Mouse (Mus musculus) naive thymus-derived CD4-positive, alpha-beta T cell, adult 2 months (primary cell): ENCODE data around the gene G3bp1.

Source experiments
- DNase-seq: peaks from one replicate; pipeline ENCODE4 v3.0.0-alpha.2; 2011; ENCODE audit warnings: low read depth

G3bp1 gene

DNA sequence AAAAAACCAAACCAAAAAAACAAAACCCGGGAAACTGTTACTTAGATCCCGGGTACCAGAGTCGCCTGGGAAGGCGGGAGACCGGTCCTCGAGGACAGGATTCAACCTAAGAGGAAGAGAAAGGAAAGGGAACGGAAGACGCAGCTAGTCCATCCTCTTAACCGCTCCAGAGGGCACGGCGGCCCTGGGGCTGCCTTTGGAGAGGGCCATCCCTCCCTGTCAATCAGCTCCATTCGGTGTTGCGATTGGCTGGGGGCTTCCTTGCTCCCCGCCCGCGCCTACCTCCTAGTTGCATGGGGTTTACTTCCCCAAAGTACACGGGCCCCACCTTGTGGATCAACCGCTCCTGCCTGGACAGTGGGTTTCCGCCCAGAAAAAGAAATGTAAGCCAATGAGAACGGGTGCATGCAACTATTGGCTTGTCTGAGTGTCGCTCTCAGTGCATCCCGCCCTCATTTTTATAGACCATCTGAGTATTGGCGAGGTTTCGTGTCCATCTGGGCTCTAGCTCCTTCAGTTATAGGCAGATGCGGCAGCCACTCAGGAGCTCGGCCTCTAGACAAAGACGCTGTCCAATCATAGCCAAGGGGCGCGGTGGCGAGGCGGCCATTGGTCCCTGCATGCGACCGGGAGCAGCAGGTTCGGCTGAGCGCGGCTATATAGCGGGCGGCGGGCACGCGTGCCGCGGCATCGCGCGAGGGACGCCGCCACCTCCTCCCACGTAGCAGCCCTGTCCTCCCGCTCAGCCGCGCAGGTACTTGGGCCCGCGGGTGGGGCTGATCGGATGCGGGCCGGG, at the start of gene G3bp1:
G3bp1 (plus strand) TSS at position 638 of the 796 bp plus-strand sequence.
- DNase-seq, result peak; percentile 99

DNA sequence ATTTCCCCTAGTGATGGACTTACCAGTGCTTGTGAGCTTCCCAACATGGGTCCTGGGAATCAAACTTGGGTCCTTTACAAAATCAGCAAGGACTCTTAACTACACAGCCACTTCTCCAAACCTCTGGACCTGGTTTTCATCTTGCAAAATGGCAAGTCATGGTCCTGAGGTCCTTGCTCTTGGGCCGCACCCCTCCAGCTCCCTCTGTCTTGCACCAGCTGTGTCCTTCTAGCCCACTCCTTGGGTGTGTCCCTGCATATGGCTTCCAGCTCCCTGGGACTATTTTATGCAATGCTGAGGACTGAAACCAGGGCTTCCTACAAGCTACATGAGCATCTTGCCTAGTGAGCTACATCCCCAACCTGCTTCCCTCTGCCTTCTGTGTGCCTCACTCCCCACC, 46.5 kb upstream of the G3bp1 start, which contains the start of gene Sparc:
Sparc (minus strand) TSS at position 206 of the 400 bp plus-strand sequence.
- no peak for DNase-seq

DNA sequence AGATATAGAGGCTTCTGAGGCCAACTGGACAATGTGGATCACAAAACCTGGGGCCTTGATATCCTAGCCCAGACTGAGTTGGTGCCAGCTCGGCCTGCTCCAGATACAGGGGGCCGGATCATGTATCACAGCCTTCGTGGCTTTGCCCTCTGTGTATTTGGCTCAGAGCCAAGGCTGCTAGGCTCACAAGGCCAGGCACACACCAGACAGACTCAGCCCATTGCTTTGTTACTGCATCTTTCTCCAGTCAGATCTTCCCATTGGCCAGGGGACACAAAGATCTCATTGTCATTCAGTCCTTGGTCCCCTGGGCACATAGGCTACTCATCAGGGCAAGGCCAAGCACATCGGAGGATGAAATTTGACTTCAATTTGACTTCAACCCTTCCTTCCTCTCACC, 45.7 kb upstream of the G3bp1 start:
- no peak for DNase-seq

GRCm38 (mm10) chr11:55424746-55425360, 44.6 kb upstream of the G3bp1 start:
- no peak for DNase-seq

GRCm38 (mm10) chr11:55428186-55429012, 41.1 kb upstream of the G3bp1 start:
- DNase-seq, result no peak

DNA sequence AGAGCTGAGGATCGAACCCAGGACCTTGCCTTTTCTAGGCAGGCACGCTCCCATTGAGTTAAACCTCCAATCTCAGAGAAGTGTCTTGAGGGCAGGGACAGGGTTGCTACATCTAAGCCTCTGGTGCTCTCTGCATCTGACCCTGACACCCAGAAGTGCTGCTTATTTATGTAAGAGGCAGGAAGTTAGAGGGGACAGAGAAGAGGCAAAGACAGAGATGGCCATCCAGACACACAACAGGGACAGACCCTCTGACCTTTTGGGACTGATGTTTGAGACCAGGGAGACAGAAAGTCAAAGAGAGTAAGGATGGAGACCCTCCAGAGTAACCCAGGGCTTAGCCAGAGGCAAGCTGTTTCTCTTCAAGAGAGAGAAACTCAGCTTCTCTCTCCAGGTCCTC, 39.5 kb upstream of the G3bp1 start:
- DNase-seq, result no peak

DNA sequence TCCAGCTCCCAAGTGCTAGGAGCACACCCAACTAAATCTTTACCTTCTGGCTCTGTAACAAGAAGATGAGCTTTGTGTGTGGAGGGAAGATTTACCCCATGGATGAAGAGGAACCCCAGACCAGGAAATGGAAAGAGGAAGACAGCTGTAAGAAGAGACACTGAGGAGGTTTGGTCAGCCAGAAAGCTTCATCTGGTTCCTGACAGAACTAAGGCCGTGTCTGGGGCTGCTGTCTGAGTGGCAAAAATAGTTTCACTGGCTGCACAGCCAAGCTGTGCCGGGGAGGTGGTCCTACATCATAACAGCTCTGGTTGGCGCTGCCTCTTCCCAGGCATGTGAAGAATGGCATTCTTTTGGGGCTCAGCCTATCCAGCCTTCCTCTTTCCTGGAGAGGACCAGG, 36.5 kb upstream of the G3bp1 start:
- no peak for DNase-seq

DNA sequence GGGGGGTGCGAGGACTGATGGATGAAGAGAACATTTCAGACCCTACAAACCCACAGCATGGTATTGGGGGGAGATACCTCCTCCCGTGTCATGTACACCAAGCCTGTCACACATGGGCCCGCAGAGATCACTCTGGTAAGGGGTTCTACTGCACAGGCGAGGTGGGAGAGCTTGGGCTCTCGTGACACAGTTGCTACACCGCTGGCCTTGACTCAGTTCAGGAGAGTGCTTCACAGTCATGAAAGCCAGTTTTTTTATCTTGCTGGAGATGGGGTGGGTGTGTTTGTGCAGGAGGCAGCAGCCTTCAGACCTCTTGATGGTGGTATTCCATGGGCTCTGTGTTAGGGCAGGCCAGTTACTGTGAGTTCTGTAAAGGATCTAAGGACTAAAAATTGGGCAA, 33.4 kb upstream of the G3bp1 start:
- DNase-seq, result no peak

DNA sequence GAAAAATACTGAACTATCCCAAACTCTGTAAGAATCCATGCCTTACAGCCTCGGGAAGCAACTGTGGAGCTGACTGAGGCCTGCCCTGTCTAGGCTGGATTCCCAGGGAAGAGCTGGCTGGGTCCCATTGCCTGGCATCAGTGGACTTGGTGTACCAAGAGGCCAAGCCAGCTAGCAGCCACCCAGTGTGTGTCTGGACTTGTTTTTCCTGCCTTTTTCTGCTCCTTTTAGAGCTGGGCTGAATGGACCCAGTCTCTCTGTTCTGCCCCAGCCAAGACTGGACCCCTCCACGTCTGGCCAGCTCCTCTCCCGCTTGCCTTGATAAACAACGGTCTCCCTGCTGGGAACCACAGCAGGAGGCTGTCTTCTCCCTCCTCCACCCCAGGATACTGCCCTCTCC, 31.5 kb upstream of the G3bp1 start:
- DNase-seq, result no peak

- DNase-seq, result no peak
Observed at GRCm38 (mm10) chr11:55439718-55440117, 29.8 kb upstream of the G3bp1 start.

DNA sequence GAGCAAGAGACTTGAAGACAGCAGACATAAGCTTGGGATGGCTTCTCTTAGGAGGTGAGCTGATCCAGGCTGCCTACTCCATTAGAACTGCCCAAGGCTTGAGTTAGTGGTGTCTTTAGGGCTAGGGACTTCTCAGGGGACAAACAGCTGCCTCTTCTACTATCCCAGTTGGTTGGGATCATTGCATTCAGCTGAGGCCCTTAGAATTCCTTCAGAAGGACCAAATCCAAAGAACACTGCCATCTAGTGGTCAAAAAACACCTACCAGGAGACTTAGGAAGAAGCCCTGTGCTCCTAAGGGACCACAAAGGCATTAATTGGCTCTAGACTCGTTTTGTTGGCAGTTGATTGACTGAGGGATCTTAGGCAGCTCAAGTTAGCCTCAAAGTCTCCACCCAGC, 24.7 kb upstream of the G3bp1 start:
- DNase-seq, result peak; percentile 70

GRCm38 (mm10) chr11:55446579-55446978, 22.9 kb upstream of the G3bp1 start:
- DNase-seq, result peak; percentile 73

GRCm38 (mm10) chr11:55449531-55449930, 20.0 kb upstream of the G3bp1 start:
- DNase-seq, result no peak

GRCm38 (mm10) chr11:55450311-55450710, 19.2 kb upstream of the G3bp1 start:
- no peak for DNase-seq

- DNase-seq, result no peak
Observed at GRCm38 (mm10) chr11:55453640-55454039, 15.8 kb upstream of the G3bp1 start.

GRCm38 (mm10) chr11:55455166-55455565, 14.3 kb upstream of the G3bp1 start:
- no peak for DNase-seq

DNA sequence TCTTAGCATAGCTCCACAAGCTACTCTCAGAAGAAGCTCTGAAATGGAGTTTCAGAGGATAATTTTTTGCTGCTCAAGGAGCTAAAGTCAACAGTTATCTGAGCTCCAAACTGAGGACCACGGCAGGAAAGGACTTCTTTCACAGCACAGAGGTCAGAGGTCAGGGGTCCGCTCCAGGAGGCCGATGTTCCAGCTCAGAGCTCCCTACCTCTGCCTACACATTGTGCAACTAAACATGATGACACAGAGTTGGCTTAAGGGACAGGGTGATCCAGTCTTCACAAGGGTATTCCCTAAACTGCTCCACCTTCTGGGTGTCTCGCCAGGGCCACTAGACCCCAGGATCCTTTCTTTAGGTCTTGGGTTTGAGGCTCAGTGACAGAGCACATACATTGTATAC, 11.0 kb upstream of the G3bp1 start:
- DNase-seq, result no peak

GRCm38 (mm10) chr11:55459850-55460558, 9.5 kb upstream of the G3bp1 start:
- no peak for DNase-seq

DNA sequence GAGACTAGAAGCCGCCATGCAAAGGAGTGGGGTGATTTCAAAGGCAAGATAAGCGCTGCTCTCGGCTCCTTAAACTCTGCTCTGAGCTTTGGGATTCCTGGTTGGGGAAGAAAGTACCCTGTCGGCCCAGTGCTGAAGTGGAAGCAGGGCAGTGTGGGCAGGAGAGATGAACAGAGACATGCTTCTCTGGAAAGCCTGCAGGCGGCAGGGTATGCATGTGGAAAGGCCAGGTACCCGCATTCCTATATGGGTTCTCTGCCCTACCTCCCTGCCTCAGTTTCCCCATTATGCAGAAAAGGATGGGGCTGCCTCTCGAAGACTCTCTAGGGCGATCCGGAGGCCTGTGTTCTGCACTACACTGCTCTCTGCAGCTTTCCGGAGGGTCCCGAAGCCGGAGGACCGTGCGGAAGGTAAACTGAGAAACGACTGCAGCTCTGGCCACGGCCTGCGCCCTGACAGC, 8.9 kb upstream of the G3bp1 start:
- no peak for DNase-seq

DNA sequence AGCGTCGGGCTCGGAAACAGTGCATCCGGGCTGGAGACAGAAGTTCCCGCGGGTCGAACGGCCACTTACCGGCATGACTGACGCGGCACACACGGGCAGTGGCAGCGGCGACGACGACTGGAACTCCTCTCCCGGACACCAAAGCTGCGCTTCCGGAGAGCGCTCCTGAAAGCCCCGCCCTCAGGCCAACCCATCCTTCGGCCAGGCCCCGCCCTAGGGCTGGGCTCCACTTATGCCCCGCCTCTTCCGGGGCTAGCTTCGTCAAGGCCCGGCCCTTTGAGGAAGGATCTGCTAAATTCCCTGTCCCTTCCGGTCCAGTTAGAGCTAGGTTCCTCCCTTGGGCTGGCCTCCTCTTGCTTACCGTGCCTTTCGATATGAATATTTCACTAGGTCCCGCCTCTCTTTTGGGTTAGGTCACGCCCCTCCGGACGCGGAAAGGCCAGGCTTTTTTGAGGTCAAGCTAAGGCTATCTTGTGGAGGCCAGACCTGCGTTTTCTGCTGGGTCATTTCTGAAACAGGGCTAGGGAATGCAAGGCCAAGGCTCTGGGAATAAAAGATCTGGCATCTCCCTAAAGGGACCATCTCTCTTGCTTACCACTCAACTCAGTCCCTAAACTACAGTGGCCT, 8.4 kb upstream of the G3bp1 start, which contains the start of gene Atox1:
Atox1 (minus strand) TSS at position 221 of the 627 bp plus-strand sequence.
- DNase-seq, result peak; percentile 92

DNA sequence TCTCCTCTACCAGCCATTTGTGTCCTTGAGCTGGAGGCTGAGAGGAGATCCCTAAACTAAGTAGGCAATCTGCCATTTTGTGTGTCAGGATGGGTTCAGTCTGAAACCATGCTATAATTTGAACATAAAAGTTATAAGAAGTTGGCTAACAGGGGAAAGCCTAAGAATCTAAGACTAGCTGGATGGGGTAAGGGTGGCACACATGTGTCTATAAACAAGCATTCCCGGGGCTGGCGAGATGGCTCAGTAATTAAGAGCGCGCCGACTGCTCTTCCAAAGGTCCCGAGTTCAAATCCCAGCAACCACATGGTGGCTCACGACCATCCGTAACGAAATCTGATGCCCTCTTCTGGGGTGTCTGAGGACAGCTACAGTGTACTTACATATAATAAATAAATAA, 7.3 kb upstream of the G3bp1 start:
- DNase-seq, result no peak
